Mouse (Mus musculus) urinary bladder, postnatal 25 days (tissue): ENCODE results near the gene Tnip1.

ENCODE experiments used
- DNase-seq: peaks from one replicate; pipeline ENCODE4 v3.0.0; 2022; ENCODE audit warnings: low spot score

Gene Tnip1

GRCm38 (mm10) chr11:54962810-54963209 lies at the start of gene Tnip1:
Gene Tnip1 (minus strand): TSS chr11:54962917.
- no peak for DNase-seq

- DNase-seq = no peak
Measured at GRCm38 (mm10) chr11:55011440-55011839, 48.7 kb upstream of the Tnip1 start.

DNA sequence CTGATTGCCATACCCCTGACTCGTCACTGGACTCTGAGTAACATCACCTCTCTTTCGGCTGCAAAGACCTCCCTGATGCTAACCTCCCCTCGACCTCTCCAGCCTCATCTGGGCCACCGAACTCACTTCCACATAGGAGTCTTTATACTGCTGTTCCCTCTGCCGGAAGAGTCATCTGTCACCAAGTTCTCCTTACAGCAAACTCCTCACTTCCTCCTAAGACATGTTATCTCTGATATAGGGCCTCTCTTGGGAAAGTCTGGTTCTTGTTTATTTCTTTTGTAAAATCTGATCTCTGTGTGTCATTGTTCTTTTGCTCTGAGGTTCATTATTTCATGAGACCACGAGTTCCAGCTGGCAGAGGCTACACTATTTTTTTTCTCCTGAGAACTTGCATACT lies 45.5 kb upstream of the Tnip1 start:
- DNase-seq = no peak

- no peak for DNase-seq
Measured at GRCm38 (mm10) chr11:55005684-55006083, 43.0 kb upstream of the Tnip1 start.

GRCm38 (mm10) chr11:55004970-55005502 lies 42.3 kb upstream of the Tnip1 start:
- no peak for DNase-seq

- DNase-seq = no peak
Measured at GRCm38 (mm10) chr11:54998708-54999107, 36.0 kb upstream of the Tnip1 start.

GRCm38 (mm10) chr11:54998284-54998683 lies 35.6 kb upstream of the Tnip1 start:
- DNase-seq = peak; percentile 43

DNA sequence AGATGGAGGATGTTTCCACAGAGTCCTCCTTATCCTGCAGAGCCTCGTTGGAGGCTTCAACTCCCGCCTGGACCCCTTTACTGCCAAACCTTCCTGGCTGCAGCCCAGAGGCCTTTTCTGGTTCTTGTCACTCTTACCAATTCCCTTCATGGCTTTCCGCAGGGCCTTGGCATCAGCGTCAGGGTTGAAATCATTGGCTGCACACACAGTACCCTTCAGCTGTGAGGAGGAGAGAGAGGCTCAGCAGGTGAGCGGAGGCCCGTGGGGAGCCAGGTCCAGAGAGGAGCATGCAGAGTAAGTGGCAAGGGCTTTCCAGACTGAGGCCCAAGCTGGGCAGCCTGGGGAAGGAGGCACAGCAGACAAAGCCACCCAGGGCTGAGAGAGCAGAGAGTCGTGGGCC lies 33.5 kb upstream of the Tnip1 start:
- DNase-seq = no peak

- DNase-seq = no peak
Measured at GRCm38 (mm10) chr11:54989920-54990319, 27.2 kb upstream of the Tnip1 start.

GRCm38 (mm10) chr11:54988754-54989349 lies 26.1 kb upstream of the Tnip1 start:
- no peak for DNase-seq

- no peak for DNase-seq
Measured at GRCm38 (mm10) chr11:54987974-54988373, 25.3 kb upstream of the Tnip1 start.

DNA sequence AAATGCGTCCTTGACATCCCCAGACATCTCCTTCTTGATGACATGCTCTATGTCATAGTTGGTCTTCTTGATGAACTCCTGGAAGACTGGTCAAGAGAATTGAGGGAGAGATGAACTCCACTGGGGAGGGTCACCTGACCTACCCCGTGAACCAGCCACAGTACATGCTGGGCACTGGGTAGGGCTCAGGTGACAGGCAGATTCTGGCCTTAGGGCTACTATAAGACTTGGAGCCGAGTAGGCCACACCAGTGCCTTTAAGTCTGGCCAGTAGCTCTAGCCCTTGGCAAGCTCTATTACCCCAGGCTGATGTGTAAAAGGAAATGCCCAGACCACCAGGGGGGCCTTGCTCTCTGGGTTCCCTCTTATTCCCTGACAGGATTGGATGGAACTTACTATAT lies 22.4 kb upstream of the Tnip1 start:
- DNase-seq = no peak

DNA sequence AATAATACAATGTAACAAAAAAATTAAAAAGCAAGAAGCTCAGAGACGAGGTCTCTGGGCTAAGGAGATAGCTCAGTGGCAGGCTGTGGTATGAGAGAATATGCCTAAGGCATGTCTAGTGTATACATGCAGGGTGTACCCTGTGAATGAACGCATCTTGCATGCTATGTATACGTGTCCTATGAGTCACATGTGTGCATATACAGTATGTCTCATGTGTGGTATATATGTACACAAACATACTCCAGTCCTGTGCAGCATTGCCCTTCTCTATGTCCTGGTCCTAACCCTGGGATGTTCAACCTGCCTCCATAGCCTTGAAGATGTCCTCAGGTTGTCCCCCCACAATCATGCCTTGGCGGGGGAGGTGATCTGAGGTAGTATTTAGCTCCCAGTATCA lies 21.9 kb upstream of the Tnip1 start:
- DNase-seq = no peak

DNA sequence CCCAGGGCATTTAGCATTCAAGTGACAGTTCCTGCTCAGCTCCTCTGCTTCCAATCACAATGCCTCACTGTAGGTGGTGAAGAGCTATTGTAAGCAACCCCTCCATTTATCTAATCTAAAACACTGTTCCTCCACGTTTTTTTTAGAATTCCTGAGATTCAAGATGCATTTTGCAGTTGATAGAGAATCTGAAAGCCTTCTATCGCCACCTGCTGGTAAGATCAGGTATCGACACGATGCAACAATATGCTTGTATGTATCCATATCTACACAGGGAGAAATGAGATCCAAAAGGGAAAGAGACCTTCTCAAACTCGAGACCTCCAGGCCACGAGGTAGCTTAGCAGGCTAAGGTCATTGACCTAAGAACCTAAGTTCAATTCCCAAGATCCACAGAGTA lies 21.4 kb upstream of the Tnip1 start:
- DNase-seq = peak; percentile 78

GRCm38 (mm10) chr11:54982520-54982919 lies 19.8 kb upstream of the Tnip1 start:
- no peak for DNase-seq

DNA sequence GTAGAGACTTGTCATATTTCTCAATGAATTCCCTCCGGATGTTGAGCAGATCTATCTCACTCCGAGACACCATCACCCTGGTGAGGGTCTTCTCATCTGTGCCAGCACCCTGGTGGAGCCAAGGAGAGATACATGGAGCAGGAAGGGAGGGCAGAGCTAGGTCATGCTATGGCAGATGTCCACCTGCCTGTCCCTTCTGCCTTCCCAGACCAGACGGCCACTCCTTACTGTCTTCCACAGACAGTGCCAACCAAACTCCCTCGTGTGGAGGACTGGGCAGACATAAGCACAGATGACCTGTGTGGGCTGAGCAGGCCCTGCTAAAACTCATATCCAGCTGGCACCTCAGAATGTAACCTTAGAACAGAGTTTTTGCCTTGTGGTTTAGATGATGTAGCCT lies 18.9 kb upstream of the Tnip1 start:
- DNase-seq = no peak

DNA sequence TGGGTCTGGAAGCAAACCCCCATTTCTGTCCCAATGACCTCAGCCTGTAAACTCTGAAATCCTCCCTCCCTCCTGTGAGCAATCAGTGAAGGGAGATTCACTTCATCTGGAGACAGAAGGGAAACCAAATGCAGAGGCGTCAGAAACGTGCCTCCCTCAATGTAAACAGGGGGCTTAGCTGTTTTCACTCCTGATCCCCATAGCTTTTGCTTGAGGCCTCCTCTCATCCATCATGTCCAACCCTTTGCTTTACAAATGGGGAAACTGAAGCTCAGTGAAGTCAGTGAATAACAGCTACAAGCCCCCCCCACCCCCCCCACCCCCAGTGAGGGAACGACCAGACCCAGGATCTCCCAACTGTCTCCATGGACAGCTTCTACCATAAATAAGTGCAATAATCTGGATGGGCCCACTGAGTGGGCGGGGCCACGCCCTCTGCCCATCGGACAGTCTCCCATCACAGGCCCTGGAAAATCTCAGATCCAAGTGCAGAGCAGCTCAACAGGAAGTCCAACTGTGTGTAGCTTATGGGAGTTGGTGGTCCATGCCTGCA lies 14.7 kb upstream of the Tnip1 start:
- no peak for DNase-seq

GRCm38 (mm10) chr11:54976351-54976750 lies 13.6 kb upstream of the Tnip1 start:
- DNase-seq = no peak

GRCm38 (mm10) chr11:54975756-54976155 lies 13.0 kb upstream of the Tnip1 start:
- no peak for DNase-seq

DNA sequence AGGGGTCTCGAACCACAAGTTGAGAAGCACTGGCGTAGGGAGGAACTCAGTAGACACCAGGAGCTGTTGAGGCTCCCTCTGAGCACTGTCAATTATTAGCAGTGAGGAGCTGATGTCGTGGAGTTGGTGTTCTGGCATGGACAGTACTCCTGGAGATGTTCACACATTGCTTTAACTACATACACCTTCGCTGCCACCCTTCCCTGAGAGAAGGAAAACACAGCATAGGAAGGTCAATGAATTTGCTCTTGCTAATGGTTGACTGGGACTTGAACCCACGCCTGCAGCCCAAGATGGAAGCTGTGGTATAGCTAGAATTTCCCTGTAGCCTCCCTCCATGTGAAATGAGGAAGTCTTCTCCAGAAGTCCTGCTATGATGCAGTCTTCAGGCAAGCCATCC lies 12.6 kb upstream of the Tnip1 start:
- no peak for DNase-seq

GRCm38 (mm10) chr11:54974639-54975038 lies 11.9 kb upstream of the Tnip1 start:
- no peak for DNase-seq

- no peak for DNase-seq
Measured at GRCm38 (mm10) chr11:54973481-54974212, 10.9 kb upstream of the Tnip1 start.

DNA sequence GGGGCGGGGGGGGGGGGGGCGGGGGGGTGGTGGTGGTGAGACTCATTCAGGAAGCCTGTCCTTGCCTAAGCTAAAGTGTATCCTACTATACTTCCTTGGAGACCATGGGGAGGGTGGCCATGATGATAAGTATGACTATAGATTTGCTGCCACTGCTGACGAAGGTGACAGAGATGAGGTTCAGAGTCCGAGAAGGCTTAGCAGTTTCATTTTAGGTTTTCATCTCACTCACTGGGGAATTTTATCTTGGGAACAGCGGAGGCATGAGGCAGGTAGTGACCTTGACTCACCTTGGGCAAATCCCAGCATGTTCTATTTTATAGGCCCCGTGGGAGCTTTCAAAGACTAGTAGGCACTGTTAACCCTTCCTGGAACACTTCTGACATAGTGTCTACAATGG lies 10.1 kb upstream of the Tnip1 start:
- DNase-seq = no peak
